Mouse (Mus musculus) ES-Bruce4 (cell line): ENCODE data around the gene Arhgap24.

Source experiments
- CTCF ChIP-seq: IDR thresholded peaks from one replicate; pipeline ENCODE4 v1.8.1; 2011; ENCODE audit warnings: low read depth, low read length
- EP300 ChIP-seq: IDR thresholded peaks from 2 replicates; pipeline ENCODE4 v1.6.1; 2011; ENCODE audit warnings: low read depth, low read length; ENCODE audit not compliant: insufficient read depth
- POLR2A ChIP-seq: IDR thresholded peaks from one replicate; pipeline ENCODE4 v1.8.1; 2011; ENCODE audit warnings: low read length; ENCODE audit not compliant: insufficient read depth

- no peak for TF ChIP-seq EP300
- TF ChIP-seq CTCF, result no peak
- TF ChIP-seq POLR2A, result no peak
These were observed 307.2 kb downstream of the Arhgap24 start for GRCm38 (mm10) chr5:102788437-102788836.
